Mouse (Mus musculus): ENCODE results near the gene Msi2. TPM values are rescaled to one million over a fixed set of nuclear protein-coding genes. Genes with fewer than 3 reads are reported as not detected.

Gene Msi2
- polyA plus RNA-seq, 1 experiment from 2014 or later: 29.9 TPM

- Histone ChIP-seq H3K27me3 (ENCODE audit: insufficient read depth, poor library complexity, severe bottlenecking) (no peaks in the 10 kb centered on the region), H3K27ac (peak overlapping the region; percentile 59), H3K9me3 (no peaks in the 10 kb centered on the region), H3K4me1 (replicated peaks) (peaks cover 60% of the 10 kb centered on the region), H3K4me3 (no peak overlapping the region), H3K36me3 (peaks cover 91% of the 10 kb centered on the region)
- no peak for DNase-seq (ENCODE audit: low spot score)
- 78% methylated on average over 11 of the region's 14 CpGs for WGBS
These were observed 337.0 kb downstream of the Msi2 start for GRCm38 (mm10) chr11:88381145-88381909.

- Histone ChIP-seq H3K36me3 (peaks cover 85% of the 10 kb centered on the region), H3K27ac (peak overlapping the region; percentile 65), H3K4me1 (replicated peaks) (peaks cover 65% of the 10 kb centered on the region), H3K27me3 (ENCODE audit: insufficient read depth, poor library complexity, severe bottlenecking) (no peaks in the 10 kb centered on the region), H3K9me3 (no peaks in the 10 kb centered on the region), H3K4me3 (no peak overlapping the region)
- whole genome bisulfite sequencing: 75% methylated on average over 2 of the region's 2 CpGs
- DNase-seq (ENCODE audit: low spot score): no peak
These were observed 338.7 kb downstream of the Msi2 start for GRCm38 (mm10) chr11:88379635-88380034.

- H3K27ac ChIP-seq: peak overlapping the region; percentile 65
- H3K4me1 ChIP-seq (replicated peaks): peaks cover 61% of the 10 kb centered on the region
- no peak for DNase-seq (ENCODE audit: low spot score)
- WGBS: 63% methylated on average over 9 of the region's 9 CpGs
- no peaks in the 10 kb centered on the region for H3K9me3 ChIP-seq
- no peak overlapping the region for H3K4me3 ChIP-seq
- no peaks in the 10 kb centered on the region for H3K27me3 ChIP-seq (ENCODE audit: insufficient read depth, poor library complexity, severe bottlenecking)
- peaks cover 84% of the 10 kb centered on the region for H3K36me3 ChIP-seq
These were observed 339.5 kb downstream of the Msi2 start for GRCm38 (mm10) chr11:88378686-88379339.

GRCm38 (mm10) chr11:88372589-88372988, 345.7 kb downstream of the Msi2 start:
- no peaks in the 10 kb centered on the region for H3K9me3 ChIP-seq
- peaks cover 26% of the 10 kb centered on the region for H3K4me1 ChIP-seq (replicated peaks)
- no peak overlapping the region for H3K4me3 ChIP-seq
- WGBS: 87% methylated on average over 4 of the region's 4 CpGs
- no peak for DNase-seq (ENCODE audit: low spot score)
- no peaks in the 10 kb centered on the region for H3K27me3 ChIP-seq (ENCODE audit: insufficient read depth, poor library complexity, severe bottlenecking)
- peaks cover 72% of the 10 kb centered on the region for H3K36me3 ChIP-seq
- H3K27ac ChIP-seq: 0 out of 2 replicates have a peak overlapping the region, but pooled peaks have one; percentile 53

- H3K27ac ChIP-seq: no peak overlapping the region
- no peaks in the 10 kb centered on the region for H3K9me3 ChIP-seq
- DNase-seq (ENCODE audit: low spot score): no peak
- no peaks in the 10 kb centered on the region for H3K27me3 ChIP-seq (ENCODE audit: insufficient read depth, poor library complexity, severe bottlenecking)
- no peak overlapping the region for H3K4me3 ChIP-seq
- WGBS: 62% methylated on average over 3 of the region's 3 CpGs
- peaks cover 76% of the 10 kb centered on the region for H3K36me3 ChIP-seq
- peaks cover 42% of the 10 kb centered on the region for H3K4me1 ChIP-seq (replicated peaks)
These were observed 348.4 kb downstream of the Msi2 start for GRCm38 (mm10) chr11:88369898-88370297.

- H3K27ac ChIP-seq: 0 out of 2 replicates have a peak overlapping the region, but pooled peaks have one; percentile 13
- WGBS: 87% methylated on average over 4 of the region's 4 CpGs
- H3K36me3 ChIP-seq: peaks cover 82% of the 10 kb centered on the region
- H3K27me3 ChIP-seq (ENCODE audit: insufficient read depth, poor library complexity, severe bottlenecking): no peaks in the 10 kb centered on the region
- no peaks in the 10 kb centered on the region for H3K9me3 ChIP-seq
- DNase-seq (ENCODE audit: low spot score): no peak
- H3K4me3 ChIP-seq: no peak overlapping the region
- H3K4me1 ChIP-seq (replicated peaks): peaks cover 38% of the 10 kb centered on the region
These were observed 350.8 kb downstream of the Msi2 start for GRCm38 (mm10) chr11:88367501-88367900.

GRCm38 (mm10) chr11:88365914-88366540, 352.3 kb downstream of the Msi2 start:
- H3K27me3 ChIP-seq (ENCODE audit: insufficient read depth, poor library complexity, severe bottlenecking): no peaks in the 10 kb centered on the region
- peaks cover 34% of the 10 kb centered on the region for H3K4me1 ChIP-seq (replicated peaks)
- no peak overlapping the region for H3K4me3 ChIP-seq
- no peaks in the 10 kb centered on the region for H3K9me3 ChIP-seq
- DNase-seq (ENCODE audit: low spot score): no peak
- WGBS: 90% methylated on average over 2 of the region's 2 CpGs
- peak overlapping the region; percentile 37; the same call in 1 of the 2 replicates for H3K27ac ChIP-seq
- peaks cover 90% of the 10 kb centered on the region for H3K36me3 ChIP-seq

- H3K36me3 ChIP-seq: peaks cover 95% of the 10 kb centered on the region
- H3K27me3 ChIP-seq (ENCODE audit: insufficient read depth, poor library complexity, severe bottlenecking): no peaks in the 10 kb centered on the region
- no peaks in the 10 kb centered on the region for H3K9me3 ChIP-seq
- H3K4me1 ChIP-seq (replicated peaks): peaks cover 29% of the 10 kb centered on the region
- DNase-seq (ENCODE audit: low spot score): no peak
- 91% methylated on average over 3 of the region's 3 CpGs for WGBS
- H3K27ac ChIP-seq: no peak overlapping the region
- H3K4me3 ChIP-seq: no peak overlapping the region
These were observed 354.1 kb downstream of the Msi2 start for GRCm38 (mm10) chr11:88364231-88364630.

- Histone ChIP-seq H3K4me1 (replicated peaks) (peaks cover 36% of the 10 kb centered on the region), H3K27me3 (ENCODE audit: insufficient read depth, poor library complexity, severe bottlenecking) (no peaks in the 10 kb centered on the region), H3K4me3 (no peak overlapping the region), H3K27ac (no peak overlapping the region), H3K36me3 (peaks cover 97% of the 10 kb centered on the region), H3K9me3 (no peaks in the 10 kb centered on the region)
- DNase-seq (ENCODE audit: low spot score): no peak
- 90% methylated on average over 14 of the region's 14 CpGs for WGBS
These were observed 354.8 kb downstream of the Msi2 start for GRCm38 (mm10) chr11:88363481-88363880.

GRCm38 (mm10) chr11:88359736-88360135, 358.6 kb downstream of the Msi2 start:
- H3K36me3 ChIP-seq: peaks cover 87% of the 10 kb centered on the region
- no peaks in the 10 kb centered on the region for H3K9me3 ChIP-seq
- H3K4me3 ChIP-seq: no peak overlapping the region
- no peaks in the 10 kb centered on the region for H3K27me3 ChIP-seq (ENCODE audit: insufficient read depth, poor library complexity, severe bottlenecking)
- 88% methylated on average over 7 of the region's 7 CpGs for WGBS
- DNase-seq (ENCODE audit: low spot score): no peak
- peaks cover 43% of the 10 kb centered on the region for H3K4me1 ChIP-seq (replicated peaks)
- no peak overlapping the region for H3K27ac ChIP-seq

GRCm38 (mm10) chr11:88357325-88357724, 361.0 kb downstream of the Msi2 start:
- Histone ChIP-seq H3K9me3 (no peaks in the 10 kb centered on the region), H3K4me1 (replicated peaks) (peaks cover 43% of the 10 kb centered on the region), H3K27me3 (ENCODE audit: insufficient read depth, poor library complexity, severe bottlenecking) (no peaks in the 10 kb centered on the region), H3K27ac (peak overlapping the region; percentile 80), H3K4me3 (no peak overlapping the region), H3K36me3 (peaks cover 87% of the 10 kb centered on the region)
- WGBS: 65% methylated on average over 9 of the region's 9 CpGs
- no peak for DNase-seq (ENCODE audit: low spot score)

- peak; percentile 75 for DNase-seq (ENCODE audit: low spot score)
- Histone ChIP-seq H3K4me3 (no peak overlapping the region), H3K9me3 (no peaks in the 10 kb centered on the region), H3K27ac (peak overlapping the region; percentile 80), H3K4me1 (replicated peaks) (peaks cover 49% of the 10 kb centered on the region), H3K36me3 (peaks cover 87% of the 10 kb centered on the region), H3K27me3 (ENCODE audit: insufficient read depth, poor library complexity, severe bottlenecking) (no peaks in the 10 kb centered on the region)
- 59% methylated on average over 8 of the region's 8 CpGs for WGBS
These were observed 361.6 kb downstream of the Msi2 start for GRCm38 (mm10) chr11:88356598-88357290.
